Mouse (Mus musculus) inflammation-experienced regulatory T-cells (primary cell): ENCODE measurements around the gene Maml3. TPM values are rescaled to one million over a fixed set of nuclear protein-coding genes. Genes with fewer than 3 reads are reported as not detected.

ENCODE experiments used
- polyA plus RNA-seq, 2 experiments: library from polyadenylated mRNA; unstranded; fragments of 100-300 nt; shearing (Covaris generic); gene quantifications; one replicate each; pipeline ENCODE4 v1.2.1; 2017

Maml3 gene
- polyA plus RNA-seq: 1 to 10 TPM in 1 of 2 experiments, under 1 TPM in 1; 0.70 to 1.2 TPM

DNA sequence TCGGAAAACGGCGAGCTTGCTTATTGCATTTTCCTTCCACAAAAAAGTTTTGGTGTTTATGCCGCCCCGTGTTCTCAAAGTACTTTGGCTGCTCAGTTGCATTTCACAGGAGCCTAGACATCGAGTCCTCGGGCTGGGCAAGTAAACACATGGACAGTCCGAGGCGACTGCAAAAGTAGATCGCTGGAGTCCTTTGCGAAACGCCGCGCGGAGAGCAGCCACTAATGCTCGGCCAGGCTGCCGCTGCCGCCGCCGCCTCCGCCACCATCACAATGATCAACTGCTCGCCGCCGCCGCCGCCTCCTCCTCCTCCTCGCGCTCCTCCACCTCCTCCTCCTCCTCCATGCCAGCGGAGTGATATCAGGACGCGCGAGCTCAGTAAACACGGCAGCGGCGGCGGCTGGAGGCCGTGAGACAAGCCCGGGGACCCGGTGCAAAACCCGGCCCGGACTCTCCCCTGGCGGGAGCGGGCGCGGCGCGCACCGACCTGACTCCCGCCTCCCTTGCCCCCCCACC is at the start of gene Maml3:
Gene Maml3, minus strand, starts transcription at position 441 of the 516 bp plus-strand sequence.

DNA sequence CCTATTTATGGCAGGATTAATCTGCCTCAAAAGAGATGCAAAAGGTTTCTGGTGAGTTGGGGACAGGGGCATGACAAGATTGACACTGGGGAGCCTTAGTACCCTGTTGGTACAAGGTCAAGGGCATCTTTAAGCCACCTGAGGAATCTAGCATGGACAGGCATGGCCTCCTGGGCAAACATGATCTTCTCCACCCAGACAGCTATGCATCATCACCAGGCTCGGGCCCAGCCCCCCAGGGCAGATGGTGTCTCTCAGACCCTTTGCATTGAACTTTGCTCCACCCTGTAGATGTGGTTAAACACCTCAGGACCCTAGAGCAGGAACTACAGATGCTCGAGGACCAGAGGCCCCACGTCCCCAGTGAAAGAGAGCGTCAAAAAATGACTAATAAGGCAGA is 444.8 kb downstream of the Maml3 start, which contains the start of gene Mgst2:
Gene Mgst2, plus strand, starts transcription at position 301 of the 400 bp plus-strand sequence.

Other genes with a start within 250 kb of the Maml3 start
- 10 to 100 TPM; 76.7 to 97.5 TPM for gene Foxo1, start 163.3 kb upstream of the Maml3 start, polyA plus RNA-seq